ENCODE assay signal across 10 mouse cellular contexts in the genomic region with DNA sequence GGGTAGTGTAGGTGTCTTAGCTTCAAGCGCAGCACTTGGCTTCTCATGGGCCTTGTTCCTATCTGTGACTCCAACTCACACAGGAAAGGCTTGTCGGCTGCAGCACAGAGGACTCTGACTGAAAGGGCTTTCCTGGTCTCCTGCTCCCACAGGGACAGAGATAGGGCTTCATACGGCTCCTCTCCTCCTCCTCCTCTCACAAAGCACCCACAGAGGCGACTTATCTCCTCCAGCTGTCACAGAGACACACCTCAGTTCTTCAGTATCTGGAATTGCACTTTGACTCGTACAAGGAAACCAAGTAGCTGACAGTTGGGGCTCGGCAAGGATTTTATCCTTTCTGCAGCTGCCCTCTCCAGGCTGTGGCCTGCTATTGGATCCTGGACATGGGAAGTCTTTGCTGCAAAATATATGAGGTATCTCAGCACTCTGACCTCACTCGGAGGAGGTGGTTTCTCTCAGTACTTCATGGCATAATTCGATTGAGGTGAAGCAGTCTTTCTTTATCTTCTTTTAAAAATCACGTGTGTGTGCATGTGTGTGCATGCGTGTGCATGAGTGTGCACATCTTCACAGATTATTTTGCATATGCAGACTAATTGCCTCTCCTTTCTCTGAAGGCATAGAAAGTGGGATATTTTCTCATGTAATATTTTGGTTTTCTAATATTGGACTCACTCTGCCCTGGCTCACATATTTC. TPM values are rescaled to one million over a fixed set of nuclear protein-coding genes. Genes with fewer than 3 reads are reported as not detected.
DNase-seq lines count a peak whose midpoint lies in the region; ATAC-seq and TF ChIP-seq lines count a peak whose summit lies in the region.
"Had no signal": no experiment of that assay in that cellular context is flagged by ENCODE, and none has a peak within 500 bp of the region (broad histone marks: within the 10 kb centered on the region; RNA-seq: fewer than 3 reads in every experiment).

No protein-coding gene starts in this region.

- peaks cover 14% of the 10 kb centered on the region for H3K4me1 ChIP-seq in heart, postnatal 0 days (ENCODE audit: control insufficient read depth, insufficient read depth)
- peaks cover 58% of the 10 kb centered on the region for H3K4me1 ChIP-seq in G1E (ENCODE audit: insufficient read depth, low read depth, low read length)
- H3K4me1 ChIP-seq in erythroblast, embryonic 14.5 days (ENCODE audit: control insufficient read depth) = peaks cover 63% of the 10 kb centered on the region
- H3K4me1 ChIP-seq in liver, postnatal 0 days (ENCODE audit: insufficient read depth) = peaks cover 28% of the 10 kb centered on the region

- no peak for TF ChIP-seq EP300 in heart, postnatal 0 days (IDR thresholded peaks at IDR 0.05; ENCODE audit: low read depth)
- TF ChIP-seq EP300 in liver, postnatal 0 days (IDR thresholded peaks at IDR 0.05; ENCODE audit: low read depth) = peak; percentile 88

- no peak for TF ChIP-seq CTCF in heart, postnatal 0 days (IDR thresholded peaks at IDR 0.05; ENCODE audit: low read depth)
- no peak for TF ChIP-seq CTCF in G1E (IDR thresholded peaks at IDR 0.05; ENCODE audit: low read depth, low read length)
- TF ChIP-seq CTCF in liver, postnatal 0 days (IDR thresholded peaks at IDR 0.05; ENCODE audit: low read depth) = peak; percentile 35

- no peak for ATAC-seq in heart, postnatal 0 days (ENCODE audit: insufficient read depth, low read depth)
- peak; percentile 62 for ATAC-seq in G1E (ENCODE audit: extremely low read depth, insufficient number of reproducible peaks, low FRiP score, poor library complexity, severe bottlenecking)
- peak; percentile 71 for ATAC-seq in liver, postnatal 0 days

- no peak for DNase-seq in heart, postnatal 0 days (ENCODE audit: low spot score)
- no peak for DNase-seq in heart, adult 18-20 months
- DNase-seq in G1E (ENCODE audit: low spot score) = no peak
- peak; percentile 55 for DNase-seq in liver, postnatal 0 days
- DNase-seq in Muller cell, postnatal 12 days (ENCODE audit: inconsistent ontology term) = no peak
- DNase-seq in left cerebral cortex, postnatal 4 days = no peak
- DNase-seq in right cerebral cortex, postnatal 25 days = no peak
- DNase-seq: layer of hippocampus, adult 9-11 months had no signal

- H3K9me3 ChIP-seq in heart, postnatal 0 days (replicated peaks; ENCODE audit: control insufficient read depth, low read length) = no peaks in the 10 kb centered on the region
- H3K9me3 ChIP-seq in G1E (replicated peaks) = no peaks in the 10 kb centered on the region
- no peaks in the 10 kb centered on the region for H3K9me3 ChIP-seq in erythroblast, embryonic 14.5 days (ENCODE audit: control insufficient read depth, low read length)
- H3K9me3 ChIP-seq in liver, postnatal 0 days (ENCODE audit: low read length) = no peaks in the 10 kb centered on the region

- intact Hi-C loops in left cerebral cortex, postnatal 4 days (cut with DNase I) = loop anchor here (5.0 kb wide), 2 partner anchors 229 to 394 kb away; no protein-coding TSS in a partner anchor

- H3K4me3 ChIP-seq in heart, postnatal 0 days (ENCODE audit: low read depth, low read length) = no peak overlapping the region
- peak overlapping the region; percentile 56; the same call in 1 of the 2 replicates for H3K4me3 ChIP-seq in G1E (ENCODE audit: low read depth, low read length)
- peak overlapping the region; percentile 39 for H3K4me3 ChIP-seq in erythroblast, embryonic 14.5 days (replicated peaks)
- peak overlapping the region; percentile 71 for H3K4me3 ChIP-seq in liver, postnatal 0 days (ENCODE audit: low read depth, low read length)

- no peak overlapping the region for H3K9ac ChIP-seq in heart, postnatal 0 days (replicated peaks; ENCODE audit: low read depth, low read length)
- peak overlapping the region; percentile 79 for H3K9ac ChIP-seq in liver, postnatal 0 days (replicated peaks)
- H3K9ac ChIP-seq: hindbrain, embryonic 14.5 days had no signal

- 0 out of 2 replicates have a peak overlapping the region, but pooled peaks have one; percentile 22 for H3K27ac ChIP-seq in heart, postnatal 0 days (ENCODE audit: low read depth)
- peak overlapping the region; percentile 92 for H3K27ac ChIP-seq in liver, postnatal 0 days (ENCODE audit: low read depth)
- H3K27ac ChIP-seq: hindbrain, embryonic 14.5 days had no signal

- no peak overlapping the region for H3K4me2 ChIP-seq in heart, postnatal 0 days (ENCODE audit: low read depth, low read length)
- peak overlapping the region; percentile 72 for H3K4me2 ChIP-seq in liver, postnatal 0 days (ENCODE audit: low read depth, low read length)
- H3K4me2 ChIP-seq: hindbrain, embryonic 14.5 days had no signal

- H3K27me3 ChIP-seq in heart, postnatal 0 days (ENCODE audit: control insufficient read depth, insufficient read depth, low read length) = 0 out of 2 replicates have a peak, but pooled peaks cover 4% of the 10 kb centered on the region
- H3K27me3 ChIP-seq in G1E (ENCODE audit: insufficient read depth, low read length) = no peaks in the 10 kb centered on the region
- no peaks in the 10 kb centered on the region for H3K27me3 ChIP-seq in erythroblast, embryonic 14.5 days (ENCODE audit: control insufficient read depth)
- H3K27me3 ChIP-seq in liver, postnatal 0 days (ENCODE audit: insufficient read depth, low read length) = no peaks in the 10 kb centered on the region

- no peaks in the 10 kb centered on the region for H3K36me3 ChIP-seq in heart, postnatal 0 days (replicated peaks; ENCODE audit: control insufficient read depth, insufficient read depth, low read length)
- peaks cover 19% of the 10 kb centered on the region for H3K36me3 ChIP-seq in G1E (replicated peaks)
- no peaks in the 10 kb centered on the region; the same call in 1 of the 2 replicates for H3K36me3 ChIP-seq in erythroblast, embryonic 14.5 days (ENCODE audit: control insufficient read depth)
- H3K36me3 ChIP-seq in liver, postnatal 0 days (replicated peaks; ENCODE audit: insufficient read depth, low read length) = no peaks in the 10 kb centered on the region; the same call in 1 of the 2 replicates

- 42% methylated on average over 10 of the region's 10 CpGs for WGBS in heart, postnatal 0 days
- 40% methylated on average over 10 of the region's 10 CpGs for WGBS in liver, postnatal 0 days (ENCODE audit: insufficient replicate concordance)

RNA-seq across cellular contexts. Expression of gene Irgm1, which starts 2.3 kb away (rescaled TPM):
- total RNA-seq in heart, postnatal 0 days (2014; rRNA removed; ENCODE audit: low replicate concordance) = 23.0 and 34.7 TPM in 2 replicates
- 13.8 and 15.0 TPM in 2 replicates for polyA plus RNA-seq in heart, postnatal 0 days (2015; fragmentation: Nextera tagmentation; extraction: Ambion mirVana)
- total RNA-seq in heart, adult 18-20 months (2021) = 10 to 100 TPM; 13.2 to 18.6 TPM
- total RNA-seq in G1E (2014; fragmentation: Nextera tagmentation) (39.3 and 44.2 TPM in 2 replicates), G1E (2017) (73.5 and 75.4 TPM in 2 replicates)
- polyA plus RNA-seq in G1E (2012) = 2.3 and 2.9 TPM in 2 replicates
- 0.11 TPM in 1 of 2 replicates, not detected in the other for polyA plus RNA-seq in erythroblast, embryonic 14.5 days (2012)
- 42.7 and 44.1 TPM in 2 replicates for polyA plus RNA-seq in liver, postnatal 0 days (2015; fragmentation: Nextera tagmentation; extraction: Ambion mirVana)
- total RNA-seq in left cerebral cortex, postnatal 4 days (2021) = 1 to 10 TPM; 1.4 TPM

RNA-seq across cellular contexts. Expression of gene Gm5431, which starts 28.3 kb away (rescaled TPM):
- total RNA-seq in heart, postnatal 0 days (2014; rRNA removed; ENCODE audit: low replicate concordance) = 0.08 and 0.92 TPM in 2 replicates
- polyA plus RNA-seq in heart, postnatal 0 days (2015; fragmentation: Nextera tagmentation; extraction: Ambion mirVana) = 0.11 and 0.12 TPM in 2 replicates
- total RNA-seq in heart, adult 18-20 months (2021) = 1 to 10 TPM; 2.5 to 3.5 TPM
- not detected in 2 replicates for total RNA-seq in G1E (2014; fragmentation: Nextera tagmentation)
- total RNA-seq in G1E (2017) = 0.06 and 0.11 TPM in 2 replicates
- polyA plus RNA-seq in G1E (2012) = not detected in 2 replicates
- not detected in 2 replicates for polyA plus RNA-seq in erythroblast, embryonic 14.5 days (2012)
- polyA plus RNA-seq in liver, postnatal 0 days (2015; fragmentation: Nextera tagmentation; extraction: Ambion mirVana) = 0.66 and 0.86 TPM in 2 replicates
- under 1 TPM in 1 of 2 experiments, not detected in 1; 0.22 TPM for total RNA-seq in left cerebral cortex, postnatal 4 days (2021)

RNA-seq across cellular contexts. Expression of gene Gm12184, which starts 47.3 kb away (rescaled TPM):
- total RNA-seq in heart, postnatal 0 days (2014; rRNA removed; ENCODE audit: low replicate concordance) = 1.8 and 27.8 TPM in 2 replicates
- 1.8 and 2.7 TPM in 2 replicates for polyA plus RNA-seq in heart, postnatal 0 days (2015; fragmentation: Nextera tagmentation; extraction: Ambion mirVana)
- total RNA-seq in heart, adult 18-20 months (2021) = 1 to 10 TPM; 2.4 to 2.8 TPM
- total RNA-seq in G1E (2014; fragmentation: Nextera tagmentation) (22.1 and 22.5 TPM in 2 replicates), G1E (2017) (15.3 and 16.3 TPM in 2 replicates)
- polyA plus RNA-seq in G1E (2012) = 47.2 and 49.5 TPM in 2 replicates
- polyA plus RNA-seq in erythroblast, embryonic 14.5 days (2012) = 4.5 and 4.6 TPM in 2 replicates
- 4.9 and 5.0 TPM in 2 replicates for polyA plus RNA-seq in liver, postnatal 0 days (2015; fragmentation: Nextera tagmentation; extraction: Ambion mirVana)
- total RNA-seq in left cerebral cortex, postnatal 4 days (2021) = 1 to 10 TPM in 1 of 2 experiments, under 1 TPM in 1; 0.89 to 2.4 TPM

RNA-seq across cellular contexts. Expression of gene Trim7, which starts 47.8 kb away (rescaled TPM):
- 1.1 and 5.3 TPM in 2 replicates for total RNA-seq in heart, postnatal 0 days (2014; rRNA removed; ENCODE audit: low replicate concordance)
- polyA plus RNA-seq in heart, postnatal 0 days (2015; fragmentation: Nextera tagmentation; extraction: Ambion mirVana) = 1.3 and 1.9 TPM in 2 replicates
- total RNA-seq in heart, adult 18-20 months (2021) = 10 to 100 TPM; 13.2 to 13.7 TPM
- total RNA-seq in G1E (2014; fragmentation: Nextera tagmentation) = 1.2 and 4.0 TPM in 2 replicates
- 2.3 and 3.0 TPM in 2 replicates for total RNA-seq in G1E (2017)
- 0.59 and 0.67 TPM in 2 replicates for polyA plus RNA-seq in G1E (2012)
- polyA plus RNA-seq in erythroblast, embryonic 14.5 days (2012) = not detected in 2 replicates
- 0.48 and 0.52 TPM in 2 replicates for polyA plus RNA-seq in liver, postnatal 0 days (2015; fragmentation: Nextera tagmentation; extraction: Ambion mirVana)
- total RNA-seq in left cerebral cortex, postnatal 4 days (2021) = 10 to 100 TPM in 1 of 2 experiments, 1 to 10 TPM in 1; 9.4 to 12.4 TPM

RNA-seq across cellular contexts. Expression of gene Trim41, which starts 56.6 kb away (rescaled TPM):
- 22.7 and 39.6 TPM in 2 replicates for total RNA-seq in heart, postnatal 0 days (2014; rRNA removed; ENCODE audit: low replicate concordance)
- polyA plus RNA-seq in heart, postnatal 0 days (2015; fragmentation: Nextera tagmentation; extraction: Ambion mirVana) = 2.7 and 2.9 TPM in 2 replicates
- total RNA-seq in heart, adult 18-20 months (2021) = 10 to 100 TPM; 18.9 to 20.0 TPM
- total RNA-seq in G1E (2014; fragmentation: Nextera tagmentation) (13.8 and 20.2 TPM in 2 replicates), G1E (2017) (55.5 and 56.5 TPM in 2 replicates)
- polyA plus RNA-seq in G1E (2012) = 50.4 and 56.6 TPM in 2 replicates
- 2.6 and 3.9 TPM in 2 replicates for polyA plus RNA-seq in erythroblast, embryonic 14.5 days (2012)
- polyA plus RNA-seq in liver, postnatal 0 days (2015; fragmentation: Nextera tagmentation; extraction: Ambion mirVana) = 2.2 and 2.3 TPM in 2 replicates
- total RNA-seq in left cerebral cortex, postnatal 4 days (2021) = 10 to 100 TPM; 53.6 to 54.3 TPM

Comparison
In these comparisons a context has a peak if more than half of its experiments do, and no peak if none do; other contexts are left out.
1. RNA of gene Irgm1, which starts 2.3 kb away (total RNA-seq): 39.3 to 75.4 TPM in G1E, 23.0 to 34.7 TPM in heart, postnatal 0 days and 13.2 to 18.6 TPM in heart, adult 18-20 months; 1.4 TPM in left cerebral cortex, postnatal 4 days; every median in the first group is over 4 times any median in the second.